Mouse (Mus musculus) liver, embryonic 11.5 days (tissue): Measurements from ENCODE around the gene Scg3. TPM values are rescaled to one million over a fixed set of nuclear protein-coding genes. Genes with fewer than 3 reads are reported as not detected.
"Not testable (repeated sequence)": the region's sequence is repeated elsewhere in the genome, so short reads cannot be mapped to it uniquely, and the experiment has no call there.

ENCODE experiments used
- ATAC-seq: fragments of 200-750 bp; cut with Nextera tagmentation; replicated peaks from 2 replicates; pipeline ENCODE4 v1.8.0; 2017; ENCODE audit warnings: moderate number of reproducible peaks, mild to moderate bottlenecking, moderate TSS enrichment, moderate library complexity; ENCODE audit not compliant: low FRiP score
- DNase-seq: peaks from one replicate; pipeline ENCODE4 v3.0.0-alpha.2; 2017; ENCODE audit warnings: low spot score
- H3K27ac ChIP-seq: fragments of 300-500 bp; sonication (generic); 2 replicates; pipeline ENCODE4 v1.5.1; 2014; ENCODE audit warnings: mild to moderate bottlenecking, low read depth, low read length, control low read depth
- H3K27me3 ChIP-seq: fragments of 300-500 bp; sonication (generic); replicated peaks from 2 replicates; pipeline ENCODE4 v1.6.1; 2014; ENCODE audit warnings: low read length, mixed read lengths; ENCODE audit not compliant: control insufficient read depth, insufficient read depth
- H3K36me3 ChIP-seq: fragments of 300-500 bp; sonication (generic); 2 replicates; pipeline ENCODE4 v1.6.1; 2014; ENCODE audit warnings: mild to moderate bottlenecking, low read length, moderate library complexity, mixed read lengths; ENCODE audit not compliant: control insufficient read depth, insufficient read depth
- H3K4me1 ChIP-seq: fragments of 300-500 bp; sonication (generic); replicated peaks from 2 replicates; pipeline ENCODE4 v1.6.1; 2014; ENCODE audit warnings: low read length, mixed read lengths; ENCODE audit not compliant: control insufficient read depth, insufficient read depth
- H3K4me2 ChIP-seq: fragments of 300-500 bp; sonication (generic); 2 replicates; pipeline ENCODE4 v1.6.1; 2014; ENCODE audit warnings: mild to moderate bottlenecking, control low read depth, moderate library complexity
- H3K4me3 ChIP-seq: fragments of 300-500 bp; sonication (generic); 2 replicates; pipeline ENCODE4 v1.5.1; 2014; ENCODE audit warnings: low read depth, low read length, control low read depth
- H3K9ac ChIP-seq: fragments of 300-500 bp; sonication (generic); 2 replicates; pipeline ENCODE4 v1.6.1; 2014; ENCODE audit warnings: low read depth, low read length, control low read depth
- H3K9me3 ChIP-seq: fragments of 300-500 bp; sonication (generic); 2 replicates; pipeline ENCODE4 v1.6.1; 2016; ENCODE audit warnings: low read length, inconsistent platforms, mixed read lengths; ENCODE audit not compliant: control insufficient read depth
- WGBS: fragments of 180-500 bp; shearing (Covaris S2); extraction: QIAGEN DNeasy Blood & Tissue Kit; methylation state at CpG from one replicate; pipeline ENCODE4 v1.1.7; 2014; 5-methylcytosine and 5-hydroxymethylcytosine counted together
- polyA plus RNA-seq: library from polyadenylated mRNA; unstranded; fragments of >200 nt; fragmentation: Nextera tagmentation; extraction: Ambion mirVana; gene quantifications from 2 replicates; pipeline ENCODE4 v1.2.1, GENCODE M21; 2014

Scg3 gene
- polyA plus RNA-seq, 1 experiment from 2014 or later, result 0.08 TPM

DNA sequence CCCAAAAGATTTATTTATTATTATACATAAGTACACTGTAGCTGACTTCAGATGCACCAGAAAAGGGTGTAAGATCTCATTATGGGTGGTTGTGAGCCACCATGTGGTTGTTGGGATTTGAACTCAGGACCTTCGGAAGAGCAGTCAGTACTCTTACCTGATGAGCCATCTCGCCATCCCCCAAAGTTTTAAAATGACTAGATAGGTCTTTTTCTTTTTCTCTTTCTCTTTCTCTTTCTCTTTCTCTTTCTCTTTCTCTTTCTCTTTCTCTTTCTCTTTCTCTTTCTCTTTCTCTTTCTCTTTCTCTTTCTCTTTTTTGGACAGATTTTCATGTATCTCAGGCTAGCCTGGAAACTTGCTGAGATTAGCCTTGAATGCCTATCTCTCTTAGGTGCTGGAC is 64.1 kb downstream of the Scg3 start:
- H3K4me2 ChIP-seq, H3K9ac ChIP-seq, DNase-seq, H3K9me3 ChIP-seq, H3K4me1 ChIP-seq, H3K36me3 ChIP-seq, H3K27me3 ChIP-seq, ATAC-seq, H3K4me3 ChIP-seq, H3K27ac ChIP-seq: not testable (repeated sequence)
- WGBS, result 84% methylated on average over 2 of the region's 2 CpGs

DNA sequence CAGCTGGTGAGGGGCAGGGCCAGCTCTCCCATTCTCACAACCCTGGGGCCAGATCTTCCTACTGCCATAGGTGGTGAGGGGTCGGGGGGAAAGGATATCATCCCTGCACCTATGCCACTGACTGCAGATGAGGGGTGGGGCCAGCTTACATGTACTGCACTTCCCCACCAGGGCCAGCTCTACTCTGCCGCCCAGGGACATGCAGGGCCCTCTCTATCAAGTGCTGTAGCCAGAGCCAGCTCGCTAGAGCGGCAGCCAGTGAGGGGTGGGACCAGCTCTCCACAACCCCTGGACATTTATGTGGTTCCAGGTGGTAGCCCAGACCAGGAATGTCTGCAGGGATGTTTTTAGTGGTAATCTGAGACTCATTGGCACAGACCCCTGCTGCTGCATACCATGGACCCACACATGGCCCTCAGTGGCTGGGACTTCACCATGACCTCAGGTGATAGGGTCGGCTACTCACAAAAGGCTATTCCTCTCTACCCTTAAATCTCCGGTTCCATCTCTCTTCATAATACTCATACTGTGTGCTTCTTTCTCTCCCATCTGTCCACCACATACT is 64.9 kb downstream of the Scg3 start:
- no peak for DNase-seq
- Histone ChIP-seq H3K27me3 (no peaks in the 10 kb centered on the region), H3K4me2 (no peak overlapping the region), H3K4me1 (no peaks in the 10 kb centered on the region), H3K36me3 (no peaks in the 10 kb centered on the region), H3K4me3 (no peak overlapping the region), H3K27ac (no peak overlapping the region), H3K9ac (no peak overlapping the region), H3K9me3 (no peaks in the 10 kb centered on the region)
- 83% methylated on average over 6 of the region's 6 CpGs for WGBS
- no peak; the same call in 1 of the 2 replicates for ATAC-seq

DNA sequence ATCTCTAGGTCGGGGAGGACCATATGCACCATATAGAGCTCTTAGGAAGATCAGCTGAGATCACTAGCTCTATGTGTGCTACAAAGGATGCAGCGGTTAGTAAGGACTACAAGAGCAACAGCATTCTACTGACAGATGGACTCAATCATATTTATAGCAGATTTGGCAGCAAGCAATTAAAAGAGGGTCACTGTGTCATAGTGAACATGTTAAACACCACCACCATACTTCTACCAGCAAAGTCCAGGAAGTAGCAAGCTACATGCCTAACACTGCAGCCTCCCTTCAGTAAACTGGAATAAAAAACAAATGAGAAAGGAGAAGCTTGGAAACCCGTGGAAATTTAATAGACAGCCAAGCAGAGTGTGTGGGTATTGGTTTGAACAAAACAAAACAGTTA is 67.3 kb downstream of the Scg3 start:
- no peak overlapping the region for H3K9ac ChIP-seq
- H3K4me3 ChIP-seq, result no peak overlapping the region
- ATAC-seq (no peak), DNase-seq (no peak)
- no peak overlapping the region for H3K27ac ChIP-seq
- H3K36me3 ChIP-seq, result no peaks in the 10 kb centered on the region
- H3K9me3 ChIP-seq, result no peaks in the 10 kb centered on the region
- WGBS, result 64% methylated on average over 3 of the region's 3 CpGs
- peaks cover 3% of the 10 kb centered on the region for H3K27me3 ChIP-seq
- no peak overlapping the region for H3K4me2 ChIP-seq
- no peaks in the 10 kb centered on the region for H3K4me1 ChIP-seq

- peak; percentile 57 for DNase-seq
- Histone ChIP-seq H3K4me2 (peak within 1 kb of the TSS; percentile 81), H3K9ac (no peak within 1 kb of the TSS), H3K4me3 (peak within 1 kb of the TSS; percentile 56), H3K9me3 (no peaks in the 10 kb centered on the region), H3K27ac (no peak within 1 kb of the TSS), H3K36me3 (no peaks in the 10 kb centered on the region), H3K4me1 (0 out of 2 replicates have a peak, but pooled peaks cover 3% of the 10 kb centered on the region), H3K27me3 (peaks cover 25% of the 10 kb centered on the region)
- 1% methylated on average over 74 of the region's 74 CpGs for WGBS
- peak; percentile 39 for ATAC-seq
Measured at GRCm38 (mm10) chr9:75610571-75611493, 73.0 kb downstream of the Scg3 start, which contains the start of gene Tmod2. Gene Tmod2 (minus strand): TSS chr9:75611325.

DNA sequence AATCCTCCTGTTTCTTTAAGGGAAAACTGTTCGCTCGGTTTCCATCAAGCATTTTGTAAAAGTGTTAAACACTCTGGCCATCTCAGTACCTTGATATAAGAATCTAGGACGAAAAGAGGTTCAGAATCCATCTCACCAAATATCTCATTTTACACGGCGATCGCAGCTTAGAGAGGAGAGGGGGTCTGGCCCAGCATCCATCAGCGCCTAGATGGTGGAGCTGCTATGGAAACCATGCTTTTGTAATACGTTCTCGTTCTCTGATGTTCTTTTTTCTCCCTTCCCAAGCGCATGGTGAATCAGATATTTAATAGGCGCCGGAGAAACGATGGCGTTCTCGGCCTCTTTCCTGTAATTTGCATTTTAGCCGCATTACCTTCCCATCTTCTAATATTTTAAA is 73.9 kb downstream of the Scg3 start:
- no peak for ATAC-seq

DNA sequence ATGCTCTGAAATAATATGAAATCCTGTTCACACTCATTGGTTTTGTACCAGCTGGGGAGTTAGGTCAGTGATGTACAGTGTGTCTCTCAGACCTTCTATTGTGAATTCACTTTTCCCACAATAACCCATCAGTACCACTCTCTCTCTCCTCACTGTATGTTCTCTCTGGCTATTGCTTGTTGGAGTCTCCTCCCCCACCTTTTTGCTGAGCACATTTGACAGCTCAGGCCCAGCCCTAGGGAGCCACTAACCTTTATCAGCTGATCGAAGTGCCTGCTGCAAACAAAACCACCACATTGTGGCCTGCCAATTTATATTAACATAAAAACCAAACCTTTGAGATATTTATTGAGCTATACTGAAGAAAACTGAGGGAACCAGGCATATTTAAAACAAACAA is 74.4 kb downstream of the Scg3 start:
- no peak overlapping the region for H3K4me2 ChIP-seq
- H3K9ac ChIP-seq, result no peak overlapping the region
- no peak overlapping the region for H3K27ac ChIP-seq
- ATAC-seq (no peak), DNase-seq (no peak)
- H3K36me3 ChIP-seq, result no peaks in the 10 kb centered on the region
- 33% methylated on average over 1 of the region's 1 CpGs for WGBS
- 0 out of 2 replicates have a peak, but pooled peaks cover 3% of the 10 kb centered on the region for H3K4me1 ChIP-seq
- H3K4me3 ChIP-seq, result no peak overlapping the region
- peaks cover 25% of the 10 kb centered on the region for H3K27me3 ChIP-seq
- no peaks in the 10 kb centered on the region for H3K9me3 ChIP-seq

More for the DNA sequence above, 73.9 kb downstream of the Scg3 start:
- Histone ChIP-seq H3K9me3 (no peaks in the 10 kb centered on the region), H3K4me1 (0 out of 2 replicates have a peak, but pooled peaks cover 3% of the 10 kb centered on the region), H3K27ac (no peak overlapping the region), H3K4me3 (no peak overlapping the region), H3K27me3 (peaks cover 25% of the 10 kb centered on the region), H3K4me2 (peak overlapping the region; percentile 81), H3K9ac (no peak overlapping the region), H3K36me3 (no peaks in the 10 kb centered on the region)
- no peak for DNase-seq
- WGBS, result 34% methylated on average over 16 of the region's 16 CpGs

DNA sequence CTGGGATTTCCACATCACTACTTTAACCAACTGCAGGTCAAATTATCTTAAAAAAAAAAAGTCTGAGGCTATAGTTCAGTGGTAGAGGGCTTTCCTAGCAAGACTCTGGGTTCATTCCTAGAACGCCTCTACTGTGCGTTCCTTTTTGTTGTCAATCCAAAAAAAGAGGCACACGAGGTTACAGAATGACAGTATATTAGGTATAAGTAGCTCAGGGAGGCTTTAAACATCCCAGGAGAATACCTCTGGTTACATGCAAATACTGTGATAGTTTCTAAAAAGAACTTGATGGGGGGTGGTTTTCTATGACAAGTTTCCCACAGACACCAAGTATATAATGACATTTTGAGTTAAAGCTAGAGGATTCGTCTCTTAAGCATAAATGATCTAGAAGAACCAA is 76.4 kb downstream of the Scg3 start:
- Histone ChIP-seq H3K9ac (no peak overlapping the region), H3K4me2 (no peak overlapping the region), H3K4me3 (no peak overlapping the region), H3K36me3 (no peaks in the 10 kb centered on the region), H3K4me1 (0 out of 2 replicates have a peak, but pooled peaks cover 3% of the 10 kb centered on the region), H3K27me3 (peaks cover 25% of the 10 kb centered on the region), H3K9me3 (no peaks in the 10 kb centered on the region), H3K27ac (no peak overlapping the region)
- DNase-seq (no peak), ATAC-seq (no peak)
- 86% methylated on average over 4 of the region's 4 CpGs for WGBS

DNA sequence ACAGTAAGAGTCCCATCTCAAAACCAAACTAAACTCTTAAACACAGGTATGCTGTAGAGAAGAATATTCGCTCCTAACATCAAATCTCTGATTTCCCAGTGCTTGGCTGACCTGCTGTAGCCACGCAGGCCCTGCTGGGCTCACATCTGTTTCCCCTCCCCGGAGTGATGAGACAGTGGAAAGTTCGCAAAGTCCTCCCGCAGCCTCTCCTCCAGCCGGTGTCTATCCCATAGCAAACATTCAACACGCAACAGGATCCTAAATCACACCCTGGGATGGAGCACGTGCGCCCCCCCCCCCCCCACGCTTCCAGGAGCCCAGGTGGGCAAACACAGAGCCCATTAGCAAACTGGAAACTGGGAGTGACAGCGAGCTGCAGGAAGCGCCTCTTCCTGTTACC is 82.3 kb downstream of the Scg3 start:
- no peak for ATAC-seq
- no peak overlapping the region for H3K27ac ChIP-seq

More for the DNA sequence above, 82.3 kb downstream of the Scg3 start:
- H3K9me3 ChIP-seq, result no peaks in the 10 kb centered on the region
- no peaks in the 10 kb centered on the region for H3K4me1 ChIP-seq
- DNase-seq, result no peak
- H3K27me3 ChIP-seq, result no peaks in the 10 kb centered on the region
- H3K4me3 ChIP-seq, result no peak overlapping the region
- no peak overlapping the region; the same call in 1 of the 2 replicates for H3K4me2 ChIP-seq
- no peaks in the 10 kb centered on the region for H3K36me3 ChIP-seq
- WGBS, result 28% methylated on average over 12 of the region's 12 CpGs
- no peak overlapping the region for H3K9ac ChIP-seq
